Mouse (Mus musculus) lung, adult 2 months (tissue): ENCODE measurements at regions not wholly inside any gene's neighbourhood (a gene's known extent, or its start where the extent isn't known, plus 50 kb on each side); places are given as distances from the start of the nearest gene placed in this dataset.

Source experiments
- DNase-seq: peaks from one replicate; pipeline ENCODE4 v3.0.0; 2022
- H3K4me1 ChIP-seq: fragments of 200-500 bp; 2 replicates; pipeline ENCODE4 v1.6.1; 2011; ENCODE audit warnings: low read length; ENCODE audit not compliant: control insufficient read depth, insufficient read depth
- H3K4me3 ChIP-seq: fragments of 200-500 bp; replicated peaks from 2 replicates; pipeline ENCODE3; 2011; ENCODE audit warnings: low read depth, mild to moderate bottlenecking, control low read depth, low read length; ENCODE audit errors: extremely low read depth
- CTCF ChIP-seq: fragments of 200-500 bp; IDR thresholded peaks from 2 replicates; pipeline ENCODE4 v1.5.1; 2011; ENCODE audit warnings: mild to moderate bottlenecking, low read length, control low read depth; ENCODE audit not compliant: insufficient read depth
- POLR2A ChIP-seq: fragments of 200-500 bp; IDR thresholded peaks from 2 replicates; pipeline ENCODE4 v1.6.1; 2011; ENCODE audit warnings: low read depth, mild to moderate bottlenecking, control low read depth, low read length, borderline replicate concordance; ENCODE audit errors: extremely low read depth
- whole genome bisulfite sequencing: fragments of 180-500 bp; shearing (Covaris S2); methylation state at CpG from one replicate; pipeline ENCODE4 v1.1.7; 2018; 5-methylcytosine and 5-hydroxymethylcytosine counted together

DNA sequence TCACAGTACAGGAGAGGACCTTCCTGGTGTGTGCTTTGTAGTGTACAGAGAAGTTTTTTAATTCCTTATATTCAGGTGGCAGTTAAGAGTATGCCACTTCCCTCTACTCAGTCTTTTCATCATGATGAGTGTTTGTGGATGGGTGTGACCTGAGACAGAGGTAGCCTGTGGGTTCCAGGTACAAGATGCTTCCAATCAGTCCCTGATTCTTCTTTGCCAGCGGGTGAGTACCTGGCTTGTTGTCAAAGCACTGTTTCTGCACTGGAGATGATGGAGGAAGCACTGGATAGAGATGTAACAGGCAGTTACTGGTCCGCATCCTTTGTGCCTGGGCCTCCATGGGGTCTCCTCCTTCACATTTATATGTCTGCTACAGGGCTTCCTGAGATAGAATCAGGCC lies 234.7 kb upstream of the Trib2 start:
- WGBS, result 91% methylated on average over 2 of the region's 2 CpGs
- TF ChIP-seq POLR2A (no peak), CTCF (no peak)
- no peak overlapping the region for H3K4me3 ChIP-seq
- H3K4me1 ChIP-seq, result no peaks in the 10 kb centered on the region
- no peak for DNase-seq

DNA sequence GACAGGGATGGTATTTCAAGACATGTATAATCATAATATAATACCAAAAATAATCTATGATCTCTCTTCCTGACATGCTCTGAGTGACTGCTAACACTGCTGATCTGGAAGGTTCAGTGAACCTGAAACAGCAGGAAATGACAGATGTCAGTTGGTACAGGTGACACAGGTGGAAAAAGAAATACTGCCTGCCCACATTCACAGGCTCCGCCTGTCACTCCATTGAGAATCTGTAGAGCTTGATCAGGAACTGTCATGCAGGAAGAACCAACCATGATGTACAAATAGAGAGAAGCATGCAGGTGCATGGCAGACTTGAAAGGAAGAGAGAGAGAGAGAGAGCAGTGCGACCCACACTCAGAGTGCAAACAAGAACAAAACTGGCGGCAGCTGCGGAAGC lies 232.8 kb upstream of the Trib2 start:
- no peak for DNase-seq
- TF ChIP-seq CTCF, result no peak
- no peak overlapping the region for H3K4me3 ChIP-seq

GRCm38 (mm10) chr12:16046643-16047042 lies 229.9 kb upstream of the Trib2 start:
- H3K4me1 ChIP-seq, result peaks cover 2% of the 10 kb centered on the region
- WGBS, result 49% methylated on average over 1 of the region's 1 CpGs
- TF ChIP-seq POLR2A, result no peak
- TF ChIP-seq CTCF, result no peak
- no peak overlapping the region for H3K4me3 ChIP-seq
- no peak for DNase-seq

More for the DNA sequence above, 232.8 kb upstream of the Trib2 start:
- no peaks in the 10 kb centered on the region for H3K4me1 ChIP-seq
- 75% methylated on average over 4 of the region's 4 CpGs for WGBS

DNA sequence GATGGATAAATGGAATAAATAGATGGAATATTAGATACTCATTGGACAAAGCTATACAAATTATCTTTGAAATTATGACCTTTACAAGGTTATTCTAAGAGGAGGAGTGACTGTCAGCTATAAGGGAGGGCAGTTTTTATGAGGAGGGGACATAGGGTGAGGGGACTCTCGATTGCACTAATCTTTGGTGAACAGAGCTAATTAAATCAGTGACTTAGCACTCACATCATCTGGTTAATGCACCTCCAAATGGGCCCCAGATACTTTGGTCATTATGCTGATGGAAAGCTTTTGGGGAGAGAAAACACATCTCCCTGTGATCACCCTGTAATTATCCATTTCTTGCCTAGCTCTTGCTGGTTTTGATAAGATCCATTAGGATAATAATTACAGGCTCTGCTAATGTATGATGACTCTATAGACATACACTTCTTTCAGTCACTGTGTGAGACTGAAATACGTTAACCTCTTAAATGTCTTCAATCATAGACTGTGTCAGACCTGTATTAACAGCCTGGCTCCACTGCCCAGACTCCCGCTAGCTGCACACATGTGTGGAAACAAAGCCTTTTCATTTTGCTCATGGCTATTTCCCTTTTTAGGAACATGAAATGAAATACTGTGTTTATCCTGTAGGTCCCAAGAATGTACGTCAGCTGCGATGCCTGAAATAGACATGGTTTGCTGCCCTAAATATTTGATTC lies 229.2 kb upstream of the Trib2 start:
- DNase-seq, result no peak
- WGBS, result 77% methylated on average over 5 of the region's 5 CpGs
- TF ChIP-seq POLR2A (no peak), CTCF (no peak)
- H3K4me3 ChIP-seq, result no peak overlapping the region
- peaks cover 2% of the 10 kb centered on the region for H3K4me1 ChIP-seq

DNA sequence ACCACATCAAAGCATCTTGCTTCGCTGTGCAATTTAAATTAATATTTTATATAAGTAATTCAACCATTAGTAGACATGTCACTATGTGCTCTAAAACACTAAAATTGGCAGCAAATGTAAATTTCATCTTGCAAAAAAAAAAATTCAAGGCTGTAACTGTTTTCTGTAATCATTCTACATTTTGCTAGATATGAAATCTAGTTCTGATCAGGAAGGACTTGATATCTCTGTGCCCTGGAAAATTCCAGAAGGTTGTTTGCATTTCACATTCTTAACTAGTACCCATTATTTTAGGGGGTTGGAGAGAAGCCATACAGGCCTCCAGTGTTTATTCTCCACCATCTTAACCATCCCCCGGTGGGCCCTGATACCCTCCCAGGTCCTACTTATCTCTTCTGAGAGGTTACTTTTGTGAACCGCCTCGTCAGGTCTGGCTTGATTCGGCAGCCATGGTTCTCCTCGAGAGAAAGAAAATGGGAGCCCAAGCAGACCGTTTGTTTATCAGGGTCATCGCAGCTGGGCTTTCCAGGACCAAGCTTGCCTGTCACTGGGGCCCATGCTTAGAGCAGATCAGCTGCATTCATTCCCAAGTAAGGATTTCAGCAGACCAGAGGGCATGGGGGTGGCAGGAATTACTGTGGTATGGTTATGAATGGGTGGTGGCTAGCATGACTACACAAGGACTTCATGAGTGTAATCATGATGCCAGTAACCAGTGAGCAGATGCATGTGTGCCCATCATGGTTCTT lies 226.9 kb upstream of the Trib2 start:
- peaks cover 2% of the 10 kb centered on the region for H3K4me1 ChIP-seq
- TF ChIP-seq CTCF (no peak), POLR2A (no peak)
- 71% methylated on average over 8 of the region's 8 CpGs for WGBS

GRCm38 (mm10) chr12:16042362-16042761 lies 225.6 kb upstream of the Trib2 start:
- Histone ChIP-seq H3K4me3 (no peak overlapping the region), H3K4me1 (peaks cover 2% of the 10 kb centered on the region)
- no peak for TF ChIP-seq POLR2A
- no peak for TF ChIP-seq CTCF
- DNase-seq, result no peak
- WGBS, result 51% methylated on average over 1 of the region's 1 CpGs

More for the DNA sequence above, 226.9 kb upstream of the Trib2 start:
- no peak for DNase-seq
- no peak overlapping the region for H3K4me3 ChIP-seq

- DNase-seq, result no peak
- no peak overlapping the region for H3K4me3 ChIP-seq
- H3K4me1 ChIP-seq, result peaks cover 2% of the 10 kb centered on the region
- 70% methylated on average over 4 of the region's 4 CpGs for WGBS
- no peak for TF ChIP-seq POLR2A
- TF ChIP-seq CTCF, result no peak
These were observed 224.4 kb upstream of the Trib2 start for GRCm38 (mm10) chr12:16041129-16041528.

- DNase-seq, result no peak
- Histone ChIP-seq H3K4me3 (no peak overlapping the region), H3K4me1 (no peaks in the 10 kb centered on the region)
- 64% methylated on average over 2 of the region's 2 CpGs for WGBS
- TF ChIP-seq POLR2A (no peak), CTCF (no peak)
These were observed 218.8 kb upstream of the Trib2 start for GRCm38 (mm10) chr12:16035551-16035950.

DNA sequence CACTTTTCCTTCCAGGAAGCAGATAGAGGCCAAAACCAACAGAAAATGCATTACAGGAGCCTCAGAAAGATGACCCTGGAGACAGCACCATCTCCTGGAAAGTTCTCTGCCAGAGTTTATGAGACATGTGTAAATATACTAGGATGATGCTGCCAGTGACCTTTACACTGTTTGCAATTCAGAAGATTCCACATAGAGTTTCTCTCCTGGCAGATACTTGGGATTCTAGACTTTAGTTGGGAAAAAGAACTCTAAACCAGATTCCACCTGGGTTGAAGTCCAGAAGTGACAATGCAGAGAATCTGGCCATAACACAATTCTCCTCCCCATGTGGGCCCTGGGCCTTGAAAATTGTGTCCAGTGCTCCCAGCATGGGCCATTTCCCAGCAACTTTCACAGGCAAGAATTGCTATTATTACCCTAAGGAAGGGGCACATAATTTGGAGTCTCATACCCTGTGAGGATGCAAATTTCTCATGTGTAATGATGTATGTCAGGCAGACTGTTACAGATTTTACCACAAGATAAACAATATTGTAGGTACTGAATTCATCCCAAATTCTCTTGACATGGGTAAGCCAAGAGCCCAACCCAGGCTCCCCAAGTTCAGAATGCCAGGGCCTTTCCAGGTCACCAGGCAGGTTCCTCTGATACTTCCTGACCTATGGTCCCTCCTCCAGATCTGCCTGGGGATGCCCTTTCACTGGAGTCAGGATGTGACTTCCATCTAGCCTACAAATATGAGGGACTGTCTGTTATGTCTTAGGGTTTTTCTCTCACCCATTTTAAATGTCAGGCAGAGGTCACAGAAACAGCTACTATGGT lies 218.2 kb upstream of the Trib2 start:
- TF ChIP-seq POLR2A (no peak), CTCF (no peak)
- no peaks in the 10 kb centered on the region for H3K4me1 ChIP-seq
- DNase-seq, result no peak
- no peak overlapping the region for H3K4me3 ChIP-seq

DNA sequence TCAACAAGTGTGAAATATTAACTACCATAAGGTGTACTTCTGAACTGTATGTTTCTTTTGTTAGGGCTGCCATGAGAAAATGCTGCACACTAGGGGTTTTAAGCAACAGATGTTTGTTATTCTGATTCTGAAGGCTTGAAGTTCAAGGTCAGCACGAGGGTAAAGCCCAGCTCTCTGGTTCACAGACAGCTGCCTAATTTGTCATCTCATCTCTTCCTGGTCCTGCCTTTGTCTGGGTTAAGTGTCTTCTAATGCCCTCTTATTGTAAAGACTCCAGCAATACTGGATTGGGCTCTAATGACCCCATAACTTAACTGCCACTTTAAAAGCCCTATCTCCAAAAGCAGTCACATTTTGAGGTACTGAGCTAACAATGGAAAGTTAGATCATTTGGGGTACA lies 209.9 kb upstream of the Trib2 start:
- 32% methylated on average over 1 of the region's 1 CpGs for WGBS
- Histone ChIP-seq H3K4me3 (no peak overlapping the region), H3K4me1 (no peaks in the 10 kb centered on the region)
- no peak for DNase-seq
- TF ChIP-seq CTCF (no peak), POLR2A (no peak)
